Mouse (Mus musculus) olfactory bulb, adult 2 months (tissue): ENCODE results near the gene Olfr1339.

Experiments
- CTCF ChIP-seq: fragments of 200-500 bp; IDR thresholded peaks from 2 replicates; pipeline ENCODE4 v1.5.1; 2012; ENCODE audit warnings: low read depth, mild to moderate bottlenecking, low read length, moderate library complexity; ENCODE audit not compliant: insufficient read depth
- POLR2A ChIP-seq: fragments of 200-500 bp; IDR thresholded peaks from 2 replicates; pipeline ENCODE4 v1.6.1; 2012; ENCODE audit warnings: mild to moderate bottlenecking, low read depth, low read length, moderate library complexity; ENCODE audit not compliant: insufficient read depth

DNA sequence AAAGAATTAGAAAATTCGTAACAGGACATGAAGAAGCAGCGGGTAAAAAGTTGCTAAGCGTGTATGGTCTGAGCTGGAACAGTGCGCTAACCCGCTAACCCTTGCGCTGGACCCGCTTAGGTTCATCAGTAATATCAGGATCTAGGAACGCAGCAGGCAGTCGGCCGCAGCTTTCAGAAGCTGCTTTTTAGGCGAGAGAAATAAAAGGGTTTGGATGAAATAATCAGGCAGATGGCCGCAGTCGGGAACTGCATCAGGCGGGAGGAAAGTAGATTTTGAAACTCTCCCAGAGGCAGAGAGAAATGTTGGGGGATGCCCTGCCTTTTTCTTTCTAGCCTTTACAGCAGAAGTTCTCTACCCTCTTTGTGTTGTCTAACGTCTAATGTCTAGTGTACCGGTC is 9.9 kb downstream of the Olfr1339 start:
- TF ChIP-seq POLR2A = no peak
- no peak for TF ChIP-seq CTCF
